Mouse (Mus musculus) C2C12 (cell line): Measurements from ENCODE around the gene Cth.

Source experiments
- CTCF ChIP-seq: IDR thresholded peaks from one replicate; pipeline ENCODE4 v1.5.1; 2011; ENCODE audit not compliant: control insufficient read depth, insufficient read depth, insufficient read length
- MAX ChIP-seq: IDR thresholded peaks from one replicate; pipeline ENCODE4 v1.6.1; 2011; ENCODE audit warnings: mild to moderate bottlenecking, control low read depth
- MYOG ChIP-seq: IDR thresholded peaks from one replicate; pipeline ENCODE4 v1.6.1; 2011; ENCODE audit not compliant: control insufficient read depth, insufficient read length; ENCODE audit errors: extremely low read depth
- USF1 ChIP-seq: IDR thresholded peaks from one replicate; pipeline ENCODE4 v1.6.1; 2011; ENCODE audit warnings: low read depth, mild to moderate bottlenecking, control low read depth, moderate library complexity

GRCm38 (mm10) chr3:157848503-157848902 is 76.4 kb downstream of the Cth start:
- TF ChIP-seq CTCF (no peak), MAX (no peak), USF1 (no peak), MYOG (no peak)
